Mouse (Mus musculus): ENCODE data around the gene Rhbdd2. TPM values are rescaled to one million over a fixed set of nuclear protein-coding genes. Genes with fewer than 3 reads are reported as not detected.

Gene Rhbdd2
- polyA plus RNA-seq, 1 experiment from 2014 or later = 56.3 TPM

- Histone ChIP-seq H3K4me2 (no peak overlapping the region), H3K27me3 (no peaks in the 10 kb centered on the region), H3K36me3 (ENCODE audit: poor library complexity, severe bottlenecking) (no peaks in the 10 kb centered on the region), H3K4me1 (peaks cover 25% of the 10 kb centered on the region), H3K9me3 (replicated peaks) (0 out of 2 replicates have a peak, but pooled peaks cover 4% of the 10 kb centered on the region), H3K4me3 (no peak overlapping the region), H3K9ac (no peak overlapping the region), H3K27ac (no peak overlapping the region)
- ATAC-seq = no peak
- 79% methylated on average over 2 of the region's 2 CpGs for WGBS
Measured at GRCm38 (mm10) chr5:135670881-135671280, 38.5 kb downstream of the Rhbdd2 start.

GRCm38 (mm10) chr5:135672509-135672908, 40.1 kb downstream of the Rhbdd2 start:
- ATAC-seq = no peak

DNA sequence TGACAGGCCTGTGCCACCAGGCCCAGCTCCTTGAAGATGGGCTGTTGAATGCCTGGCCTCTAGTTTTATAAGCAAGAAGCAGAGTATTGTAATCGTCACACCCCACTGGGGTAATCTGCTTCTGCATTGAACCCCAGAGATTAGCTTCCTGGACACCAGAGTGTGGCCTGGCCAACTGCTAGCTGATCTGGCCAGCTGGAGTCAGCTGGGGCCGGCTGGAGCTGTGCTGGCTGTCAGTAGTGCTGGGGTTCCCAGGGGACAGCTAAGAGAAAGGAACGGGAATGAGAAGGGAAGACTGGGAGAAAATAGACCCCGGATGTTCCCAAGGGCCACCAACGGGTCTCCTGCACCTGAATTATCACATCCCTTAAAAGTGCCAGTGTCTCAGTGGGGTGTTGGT, 40.6 kb downstream of the Rhbdd2 start:
- H3K36me3 ChIP-seq (ENCODE audit: poor library complexity, severe bottlenecking) = no peaks in the 10 kb centered on the region
- no peak overlapping the region for H3K4me3 ChIP-seq
- ATAC-seq = no peak
- no peak overlapping the region for H3K9ac ChIP-seq
- H3K4me2 ChIP-seq = no peak overlapping the region
- H3K27ac ChIP-seq = no peak overlapping the region; the same call in 1 of the 2 replicates
- no peaks in the 10 kb centered on the region for H3K27me3 ChIP-seq
- H3K4me1 ChIP-seq = peaks cover 28% of the 10 kb centered on the region
- H3K9me3 ChIP-seq (replicated peaks) = no peaks in the 10 kb centered on the region
- 49% methylated on average over 5 of the region's 5 CpGs for WGBS

More at GRCm38 (mm10) chr5:135672509-135672908, 40.1 kb downstream of the Rhbdd2 start:
- H3K27ac ChIP-seq = no peak overlapping the region; the same call in 1 of the 2 replicates
- 67% methylated on average over 4 of the region's 4 CpGs for WGBS
- peaks cover 28% of the 10 kb centered on the region for H3K4me1 ChIP-seq
- H3K4me2 ChIP-seq = no peak overlapping the region
- no peak overlapping the region for H3K4me3 ChIP-seq
- no peaks in the 10 kb centered on the region for H3K9me3 ChIP-seq (replicated peaks)
- H3K27me3 ChIP-seq = no peaks in the 10 kb centered on the region
- no peaks in the 10 kb centered on the region for H3K36me3 ChIP-seq (ENCODE audit: poor library complexity, severe bottlenecking)
- no peak overlapping the region for H3K9ac ChIP-seq

GRCm38 (mm10) chr5:135674349-135674775, 41.9 kb downstream of the Rhbdd2 start:
- Histone ChIP-seq H3K9me3 (replicated peaks) (no peaks in the 10 kb centered on the region), H3K4me2 (peak overlapping the region; percentile 56; the same call in 1 of the 2 replicates), H3K4me1 (peaks cover 28% of the 10 kb centered on the region), H3K27me3 (no peaks in the 10 kb centered on the region), H3K9ac (no peak overlapping the region), H3K36me3 (ENCODE audit: poor library complexity, severe bottlenecking) (no peaks in the 10 kb centered on the region), H3K27ac (peak overlapping the region; percentile 74), H3K4me3 (no peak overlapping the region)
- peak; percentile 70 for ATAC-seq
- 27% methylated on average over 3 of the region's 3 CpGs for WGBS

GRCm38 (mm10) chr5:135674821-135675220, 42.4 kb downstream of the Rhbdd2 start:
- WGBS = under 1% methylated on average over 10 of the region's 11 CpGs

GRCm38 (mm10) chr5:135676696-135677095, 44.3 kb downstream of the Rhbdd2 start:
- no peaks in the 10 kb centered on the region for H3K36me3 ChIP-seq (ENCODE audit: poor library complexity, severe bottlenecking)
- no peak overlapping the region for H3K4me3 ChIP-seq
- no peak overlapping the region for H3K9ac ChIP-seq
- ATAC-seq = no peak
- no peak overlapping the region for H3K4me2 ChIP-seq
- no peak overlapping the region for H3K27ac ChIP-seq
- no peaks in the 10 kb centered on the region for H3K27me3 ChIP-seq
- WGBS = 83% methylated on average over 3 of the region's 3 CpGs
- no peaks in the 10 kb centered on the region for H3K9me3 ChIP-seq (replicated peaks)
- peaks cover 28% of the 10 kb centered on the region for H3K4me1 ChIP-seq

More at GRCm38 (mm10) chr5:135674821-135675220, 42.4 kb downstream of the Rhbdd2 start:
- Histone ChIP-seq H3K9ac (peak overlapping the region; percentile 34), H3K9me3 (replicated peaks) (no peaks in the 10 kb centered on the region), H3K36me3 (ENCODE audit: poor library complexity, severe bottlenecking) (no peaks in the 10 kb centered on the region), H3K4me1 (peaks cover 28% of the 10 kb centered on the region), H3K27ac (peak overlapping the region; percentile 74), H3K4me3 (no peak overlapping the region; the same call in 1 of the 2 replicates), H3K27me3 (no peaks in the 10 kb centered on the region), H3K4me2 (peak overlapping the region; percentile 56)
- peak; percentile 85 for ATAC-seq

DNA sequence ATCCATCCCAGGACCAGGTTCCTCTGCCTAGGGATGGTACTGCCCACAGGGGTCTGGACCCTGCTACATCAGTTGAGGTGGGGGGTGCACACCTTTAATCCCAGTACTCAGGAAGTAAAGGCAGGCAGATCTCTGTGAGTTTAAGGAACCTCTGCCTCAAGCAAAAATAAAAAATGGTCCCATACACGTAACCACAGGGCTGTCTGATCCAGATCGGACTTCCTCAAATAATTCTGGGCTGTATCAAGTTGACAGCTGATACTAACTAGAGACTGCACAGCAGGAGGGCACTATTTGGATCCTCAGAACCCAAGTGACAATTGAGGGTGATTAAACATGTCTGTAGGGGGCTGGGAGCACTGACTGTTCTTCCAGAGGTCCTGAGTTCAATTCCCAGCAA, 44.8 kb downstream of the Rhbdd2 start:
- no peak overlapping the region for H3K27ac ChIP-seq
- no peak overlapping the region for H3K4me2 ChIP-seq
- no peaks in the 10 kb centered on the region for H3K27me3 ChIP-seq
- H3K4me1 ChIP-seq = peaks cover 28% of the 10 kb centered on the region
- WGBS = 84% methylated on average over 2 of the region's 2 CpGs
- no peak for ATAC-seq
- H3K9ac ChIP-seq = no peak overlapping the region
- H3K36me3 ChIP-seq (ENCODE audit: poor library complexity, severe bottlenecking) = no peaks in the 10 kb centered on the region
- H3K9me3 ChIP-seq (replicated peaks) = no peaks in the 10 kb centered on the region
- H3K4me3 ChIP-seq = no peak overlapping the region

DNA sequence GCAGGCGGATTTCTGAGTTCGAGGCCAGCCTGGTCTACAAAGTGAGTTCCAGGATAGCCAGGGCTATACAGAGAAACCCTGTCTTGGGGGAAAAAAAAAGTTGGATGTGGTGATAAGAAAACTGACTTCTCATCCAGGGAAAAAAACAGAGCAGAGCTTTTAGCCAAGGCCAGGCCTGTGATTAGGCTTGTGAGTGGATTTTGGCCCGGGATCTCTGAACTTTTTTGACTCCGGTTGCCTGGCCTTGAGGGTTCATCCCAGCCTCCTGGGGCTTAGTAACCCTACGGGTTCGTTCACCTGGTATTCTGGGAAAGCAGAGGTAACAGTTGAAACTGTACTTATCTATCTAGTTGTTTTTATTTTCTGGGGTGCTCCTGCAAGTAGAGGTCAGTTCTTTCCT, 46.1 kb downstream of the Rhbdd2 start:
- no peak for ATAC-seq
- 98% methylated on average over 6 of the region's 6 CpGs for WGBS
- no peak overlapping the region for H3K9ac ChIP-seq
- H3K4me3 ChIP-seq = no peak overlapping the region
- H3K9me3 ChIP-seq (replicated peaks) = no peaks in the 10 kb centered on the region
- H3K27me3 ChIP-seq = no peaks in the 10 kb centered on the region
- peaks cover 24% of the 10 kb centered on the region for H3K4me1 ChIP-seq
- no peak overlapping the region for H3K4me2 ChIP-seq
- no peak overlapping the region for H3K27ac ChIP-seq
- no peaks in the 10 kb centered on the region for H3K36me3 ChIP-seq (ENCODE audit: poor library complexity, severe bottlenecking)

DNA sequence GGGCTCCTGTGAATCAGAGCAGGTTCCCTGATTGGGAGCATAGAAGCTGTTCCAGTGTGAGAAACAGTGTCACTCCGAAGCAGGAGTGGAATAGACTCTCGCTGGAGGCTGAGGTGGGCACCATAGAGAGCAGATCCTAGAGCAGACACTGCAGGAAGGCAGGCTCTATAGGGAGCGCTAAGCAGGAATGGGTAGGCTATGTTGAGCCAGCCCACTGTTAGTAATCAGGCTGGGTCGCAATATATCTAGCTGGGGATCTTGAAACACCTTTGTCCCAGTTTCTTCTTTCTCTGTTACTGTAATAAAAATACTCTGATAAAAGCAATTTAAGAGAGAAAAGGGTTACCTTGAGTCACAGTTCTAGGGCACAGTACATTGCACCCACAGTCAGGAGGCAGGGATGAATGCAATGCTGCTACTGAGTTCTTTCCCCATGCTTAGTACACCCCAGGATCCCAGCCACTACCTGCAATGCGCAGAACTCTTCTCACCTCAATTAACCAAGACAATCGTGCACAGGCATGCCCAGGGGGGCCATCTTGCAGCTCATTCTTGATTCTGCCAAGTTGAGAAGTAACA, 48.6 kb downstream of the Rhbdd2 start:
- H3K27me3 ChIP-seq = no peaks in the 10 kb centered on the region
- no peak for ATAC-seq
- no peak overlapping the region for H3K4me3 ChIP-seq
- 83% methylated on average over 6 of the region's 6 CpGs for WGBS
- H3K4me2 ChIP-seq = no peak overlapping the region
- H3K9me3 ChIP-seq (replicated peaks) = no peaks in the 10 kb centered on the region
- H3K4me1 ChIP-seq = 0 out of 2 replicates have a peak, but pooled peaks cover 1% of the 10 kb centered on the region
- H3K27ac ChIP-seq = no peak overlapping the region
- no peaks in the 10 kb centered on the region for H3K36me3 ChIP-seq (ENCODE audit: poor library complexity, severe bottlenecking)
- H3K9ac ChIP-seq = no peak overlapping the region

DNA sequence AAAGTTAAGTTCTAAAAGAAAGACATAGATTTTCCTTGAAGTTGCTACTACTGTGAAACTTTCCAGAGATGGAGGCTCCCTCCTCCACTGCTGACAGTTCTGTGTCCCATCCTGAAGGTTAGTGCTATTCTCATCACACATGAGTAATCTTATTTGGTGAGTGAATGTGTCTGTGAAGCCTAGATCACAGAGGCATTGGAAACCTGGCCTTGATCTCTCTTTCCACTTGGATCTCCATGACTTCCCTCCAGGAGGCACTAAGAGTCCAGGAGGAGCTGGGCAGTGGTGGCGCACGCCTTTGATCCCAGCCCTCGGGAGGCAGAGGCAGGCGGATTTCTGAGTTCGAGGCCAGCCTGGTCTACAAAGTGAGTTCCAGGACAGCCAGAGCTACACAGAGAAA, 49.6 kb downstream of the Rhbdd2 start:
- H3K36me3 ChIP-seq (ENCODE audit: poor library complexity, severe bottlenecking) = no peaks in the 10 kb centered on the region
- ATAC-seq = no peak
- no peaks in the 10 kb centered on the region for H3K9me3 ChIP-seq (replicated peaks)
- 91% methylated on average over 5 of the region's 5 CpGs for WGBS
- H3K27me3 ChIP-seq = no peaks in the 10 kb centered on the region
- no peak overlapping the region for H3K4me3 ChIP-seq
- no peaks in the 10 kb centered on the region for H3K4me1 ChIP-seq
- H3K27ac ChIP-seq = no peak overlapping the region
- H3K9ac ChIP-seq = no peak overlapping the region
- H3K4me2 ChIP-seq = no peak overlapping the region

DNA sequence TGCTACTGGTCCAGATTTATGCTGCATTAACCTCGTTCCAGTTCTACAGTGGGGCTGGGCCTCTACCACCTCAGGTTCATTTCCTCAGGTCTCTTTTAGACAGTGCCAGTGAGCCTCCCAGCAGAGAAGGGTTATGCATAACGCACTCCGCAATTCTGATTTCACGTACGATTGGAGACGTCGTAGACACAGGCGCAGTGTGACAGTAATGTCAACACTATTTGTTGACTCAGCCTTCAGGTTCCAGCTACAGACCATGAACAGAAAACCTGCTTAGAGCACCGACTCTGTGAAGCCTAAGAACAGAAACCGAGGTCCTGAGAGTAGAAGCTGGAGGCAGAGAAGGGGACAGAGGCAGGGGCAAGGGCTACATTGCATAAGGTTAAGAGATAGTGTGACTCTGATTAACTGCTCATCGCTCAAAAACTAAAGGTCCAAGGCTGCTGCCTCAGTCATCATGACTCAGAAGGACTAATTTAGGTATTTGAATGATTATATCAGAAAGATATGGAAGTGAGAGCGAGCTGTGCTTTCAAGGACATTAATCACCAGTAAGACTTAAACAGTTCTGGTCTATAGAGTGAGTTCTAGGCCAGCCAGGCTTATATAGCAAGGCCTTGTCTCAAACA, 50.6 kb downstream of the Rhbdd2 start:
- 89% methylated on average over 12 of the region's 12 CpGs for WGBS
- Histone ChIP-seq H3K36me3 (ENCODE audit: poor library complexity, severe bottlenecking) (no peaks in the 10 kb centered on the region), H3K9me3 (replicated peaks) (no peaks in the 10 kb centered on the region)

GRCm38 (mm10) chr5:135690401-135690800, 58.0 kb downstream of the Rhbdd2 start:
- H3K4me2 ChIP-seq = peak overlapping the region; percentile 99
- peaks cover 32% of the 10 kb centered on the region for H3K4me1 ChIP-seq
- no peaks in the 10 kb centered on the region for H3K9me3 ChIP-seq (replicated peaks)
- no peak overlapping the region for H3K27ac ChIP-seq
- peak overlapping the region; percentile 82 for H3K4me3 ChIP-seq
- 86% methylated on average over 5 of the region's 5 CpGs for WGBS
- no peaks in the 10 kb centered on the region for H3K36me3 ChIP-seq (ENCODE audit: poor library complexity, severe bottlenecking)
- ATAC-seq = no peak
- no peaks in the 10 kb centered on the region for H3K27me3 ChIP-seq
- H3K9ac ChIP-seq = peak overlapping the region; percentile 82

More for the DNA sequence above, 50.6 kb downstream of the Rhbdd2 start:
- H3K4me1 ChIP-seq = peaks cover 1% of the 10 kb centered on the region; the same call in 1 of the 2 replicates
- no peak overlapping the region for H3K4me2 ChIP-seq
- H3K27ac ChIP-seq = no peak overlapping the region
- no peak overlapping the region for H3K9ac ChIP-seq
- ATAC-seq = no peak
- H3K27me3 ChIP-seq = no peaks in the 10 kb centered on the region
- H3K4me3 ChIP-seq = no peak overlapping the region

All from forebrain, embryonic 13.5 days (tissue).